In genomic region chr12:79007126-79007753, GRCm38 (mm10) we compare ENCODE assay signal across 8 mouse cellular contexts. TPM values are rescaled to one million over a fixed set of nuclear protein-coding genes. Genes with fewer than 3 reads are reported as not detected.
DNase-seq lines count a peak whose midpoint lies in the region; ATAC-seq and TF ChIP-seq lines count a peak whose summit lies in the region.

TSS of gene Tmem229b (minus strand) at chr12:79007627.

- WGBS in lung, embryonic 15.5 days, result 2% methylated on average over 40 of the region's 49 CpGs

- intact Hi-C loops in heart, postnatal 10 days (cut with DNase I), result loop anchor here (2.0 kb wide), 1 partner anchor 88 kb away; no protein-coding TSS in a partner anchor

- no peak for TF ChIP-seq CTCF in embryonic fibroblast, embryonic 13.5 days (IDR thresholded peaks at IDR 0.05; ENCODE audit: borderline replicate concordance, insufficient read depth, low read length)
- no peak; the same call in 1 of the 2 replicates for TF ChIP-seq CTCF in layer of hippocampus, adult 2 months (conservative IDR thresholded peaks at IDR 0.05)

- H3K4me2 ChIP-seq in lung, embryonic 15.5 days, result peak within 1 kb of the TSS; percentile 90

- H3K9me3 ChIP-seq in lung, embryonic 15.5 days, result no peaks in the 10 kb centered on the region

- H3K9ac ChIP-seq in lung, embryonic 15.5 days, result peak within 1 kb of the TSS; percentile 71

- no peak within 1 kb of the TSS for H3K27ac ChIP-seq in embryonic fibroblast, embryonic 13.5 days (ENCODE audit: insufficient read depth, low read length)
- H3K27ac ChIP-seq in layer of hippocampus, adult 2 months, result peak within 1 kb of the TSS; percentile 96
- H3K27ac ChIP-seq in lung, embryonic 15.5 days, result peak within 1 kb of the TSS; percentile 39

- H3K27me3 ChIP-seq in lung, embryonic 15.5 days, result peaks cover 15% of the 10 kb centered on the region

- no peaks in the 10 kb centered on the region for H3K4me1 ChIP-seq in embryonic fibroblast, embryonic 13.5 days (ENCODE audit: control insufficient read depth, insufficient read depth, low read length)
- peaks cover 10% of the 10 kb centered on the region for H3K4me1 ChIP-seq in lung, embryonic 15.5 days

- DNase-seq in CD8-positive naive resting alpha-beta T cell, adult 2 months (ENCODE audit: low read depth in 2 of 2, low spot score in 2 of 2), result peak; percentile 13 to 24
- peak; percentile 7 to 17 for DNase-seq in adrenal gland, postnatal 4 days (ENCODE audit: low spot score in 2 of 2)
- peak; percentile 50 to 56 for DNase-seq in heart, postnatal 10 days
- peak; percentile 47 to 60 for DNase-seq in layer of hippocampus, adult 2 months (ENCODE audit: low spot score in 2 of 2)
- DNase-seq in thymus, postnatal 36 days, result peak; percentile 61 to 65

- ATAC-seq in lung, embryonic 15.5 days (ENCODE audit: borderline replicate concordance, extremely low read depth, low FRiP score, low TSS enrichment), result peak; percentile 76
- peak; percentile 50 for ATAC-seq in neutrophil, adult 5-6 weeks (ENCODE audit: extremely low read depth, insufficient number of reproducible peaks, low FRiP score, poor library complexity, severe bottlenecking)

- no peaks in the 10 kb centered on the region for H3K36me3 ChIP-seq in lung, embryonic 15.5 days

- H3K4me3 ChIP-seq in embryonic fibroblast, embryonic 13.5 days (ENCODE audit: insufficient read depth, low read length), result peak within 1 kb of the TSS; percentile 58
- peak within 1 kb of the TSS; percentile 74 for H3K4me3 ChIP-seq in layer of hippocampus, adult 2 months
- H3K4me3 ChIP-seq in lung, embryonic 15.5 days, result peak within 1 kb of the TSS; percentile 90

- no peak for TF ChIP-seq POLR2A in embryonic fibroblast, embryonic 13.5 days (IDR thresholded peaks at IDR 0.05; ENCODE audit: low read depth, low read length)

RNA-seq across cellular contexts. Expression of gene Tmem229b, which starts in this region (rescaled TPM):
- total RNA-seq in adrenal gland, postnatal 4 days (2021), result 10 to 100 TPM; 18.3 to 19.8 TPM
- polyA plus RNA-seq in embryonic fibroblast, embryonic 13.5 days (2011; ENCODE audit: insufficient read length, low read depth, missing spikeins), result 1.7 and 3.5 TPM in 2 replicates
- total RNA-seq in heart, postnatal 10 days (2021), result 1 to 10 TPM; 3.4 to 6.7 TPM
- total RNA-seq in layer of hippocampus, adult 2 months (2021), result 10 to 100 TPM; 27.2 TPM
- polyA plus RNA-seq in lung, embryonic 15.5 days (2015; fragmentation: Nextera tagmentation; extraction: Ambion mirVana), result 5.4 and 7.3 TPM in 2 replicates
- total RNA-seq in neutrophil, adult 5-6 weeks (2017), result 59.5 and 85.9 TPM in 2 replicates

Comparison
In these comparisons a context has a peak if more than half of its experiments do, and no peak if none do; other contexts are left out.
1. DNase-seq: peak in every context shown above with its lines; median percentile 63 in thymus, postnatal 36 days; 54 in layer of hippocampus, adult 2 months; 53 in heart, postnatal 10 days; 18 in CD8-positive naive resting alpha-beta T cell, adult 2 months; 12 in adrenal gland, postnatal 4 days.